Mouse (Mus musculus): ENCODE measurements around the gene Plin3. TPM values are rescaled to one million over a fixed set of nuclear protein-coding genes. Genes with fewer than 3 reads are reported as not detected.
A peak's percentile ranks its signal among the peaks of the same experiment; 100 is the strongest.

Plin3 gene
- polyA plus RNA-seq, 1 experiment = 21.3 TPM

DNA sequence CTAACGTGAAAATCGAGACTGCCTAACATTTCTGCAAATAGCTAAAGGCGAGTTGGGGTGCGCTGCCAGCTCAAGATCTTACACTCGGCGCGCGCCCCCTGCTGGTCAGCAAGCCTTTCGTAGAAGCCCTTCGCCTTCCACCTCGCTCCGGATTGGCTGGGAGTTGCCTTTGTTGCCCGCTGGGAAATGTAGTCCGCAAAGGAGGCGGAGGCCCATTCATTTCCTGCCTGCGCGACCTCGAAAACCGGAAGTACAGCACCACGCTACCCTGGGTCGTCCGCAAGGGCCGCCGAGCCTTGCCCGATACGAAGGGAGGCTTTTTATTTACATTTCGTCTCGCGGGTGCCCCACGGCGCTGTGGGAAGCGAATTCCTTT is 36.8 kb downstream of the Plin3 start:
- Histone ChIP-seq H3K4me3 (replicated peaks) (peak overlapping the region; percentile 93), H3K27me3 (replicated peaks) (no peaks in the 10 kb centered on the region), H3K36me3 (replicated peaks; ENCODE audit: low read length) (peaks cover 28% of the 10 kb centered on the region), H3K4me1 (peaks cover 60% of the 10 kb centered on the region), H3K9me3 (no peaks in the 10 kb centered on the region)
- TF ChIP-seq GATA1 (IDR thresholded peaks at IDR 0.05; ENCODE audit: borderline replicate concordance, low read length) (no peak), FLI1 (IDR thresholded peaks at IDR 0.05; ENCODE audit: low read length) (peak; percentile 72; the same call in 1 of the 2 replicates)

DNA sequence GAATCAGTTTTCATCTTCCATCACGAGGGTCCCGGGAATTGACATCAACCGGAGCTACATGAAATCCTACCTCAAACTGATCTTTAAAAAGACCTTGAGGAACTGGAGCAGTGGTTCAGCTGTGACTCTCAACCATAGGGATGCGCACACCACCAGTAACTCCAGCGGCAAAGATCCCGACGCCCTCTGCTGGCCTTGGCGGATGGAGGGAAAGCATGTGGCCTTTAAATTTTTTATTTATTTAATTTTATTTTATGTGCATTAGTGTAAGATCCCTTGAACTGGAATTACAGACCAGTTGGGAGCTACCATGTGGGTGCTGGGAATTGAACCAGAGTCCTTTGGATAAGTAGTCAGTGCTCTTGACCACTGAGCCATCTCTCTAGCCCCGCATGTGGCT is 37.2 kb downstream of the Plin3 start:
- Histone ChIP-seq H3K4me1 (peaks cover 60% of the 10 kb centered on the region), H3K4me3 (replicated peaks) (peak overlapping the region; percentile 93), H3K9me3 (no peaks in the 10 kb centered on the region), H3K27me3 (replicated peaks) (no peaks in the 10 kb centered on the region), H3K36me3 (replicated peaks; ENCODE audit: low read length) (peaks cover 24% of the 10 kb centered on the region)
- TF ChIP-seq FLI1 (IDR thresholded peaks at IDR 0.05; ENCODE audit: low read length) (no peak), GATA1 (IDR thresholded peaks at IDR 0.05; ENCODE audit: borderline replicate concordance, low read length) (no peak)

DNA sequence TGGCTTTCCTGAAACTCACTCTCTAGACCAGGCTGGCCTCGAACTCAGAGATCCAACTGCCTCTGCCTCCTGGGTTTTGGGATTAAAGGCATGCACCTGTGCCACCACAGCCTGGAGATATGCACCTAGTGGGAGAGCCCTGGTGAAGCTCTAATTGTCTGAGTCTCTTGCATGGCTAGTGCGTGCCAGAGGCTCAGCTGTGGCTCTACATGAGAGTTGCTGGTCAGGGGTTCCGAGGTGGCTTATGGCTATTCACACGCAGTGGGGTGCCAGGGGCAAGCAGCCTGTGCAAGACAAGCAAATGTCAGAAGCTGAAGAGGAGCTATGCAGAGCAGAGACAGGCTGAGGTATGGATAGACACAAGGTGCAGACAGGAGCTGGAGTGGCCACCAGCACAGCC is 38.0 kb downstream of the Plin3 start:
- Histone ChIP-seq H3K4me1 (peaks cover 54% of the 10 kb centered on the region), H3K36me3 (replicated peaks; ENCODE audit: low read length) (peaks cover 17% of the 10 kb centered on the region), H3K27me3 (replicated peaks) (no peaks in the 10 kb centered on the region), H3K9me3 (no peaks in the 10 kb centered on the region), H3K4me3 (replicated peaks) (no peak overlapping the region)
- TF ChIP-seq FLI1 (IDR thresholded peaks at IDR 0.05; ENCODE audit: low read length) (no peak), GATA1 (IDR thresholded peaks at IDR 0.05; ENCODE audit: borderline replicate concordance, low read length) (no peak)

DNA sequence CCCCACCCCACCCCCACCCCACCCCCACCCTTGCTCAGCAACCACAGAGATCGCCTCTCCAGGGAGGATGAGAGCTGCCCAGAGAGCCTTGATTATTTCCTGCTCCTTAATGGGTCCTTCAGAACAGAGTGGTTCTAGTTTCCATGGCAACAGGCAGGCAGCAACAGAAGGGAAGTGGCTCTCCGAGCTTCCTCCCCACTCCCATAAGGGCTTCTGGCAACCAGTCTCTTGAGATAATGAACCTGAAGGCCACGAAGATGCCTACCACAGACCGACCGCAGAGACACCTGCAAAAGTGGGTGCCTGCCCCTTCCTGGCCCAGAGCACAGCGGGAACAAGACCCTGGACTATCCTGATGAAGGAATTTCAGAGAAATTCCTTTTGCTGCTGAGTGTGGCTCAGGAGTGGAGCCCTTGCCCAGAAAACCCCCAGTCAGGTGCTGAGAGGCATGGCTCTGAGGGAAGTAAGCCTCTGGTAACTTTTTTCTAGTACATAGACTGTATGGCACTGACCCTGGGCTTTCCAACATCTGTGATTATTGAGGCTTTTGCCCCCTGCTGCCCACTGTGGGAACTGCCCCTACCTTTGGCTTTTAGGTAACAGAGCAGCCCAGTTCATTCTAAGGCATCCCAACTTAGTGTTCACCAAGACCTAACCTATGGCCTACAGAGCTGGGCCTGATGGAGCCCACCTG is 41.4 kb downstream of the Plin3 start:
- TF ChIP-seq FLI1 (IDR thresholded peaks at IDR 0.05; ENCODE audit: low read length) = no peak
- TF ChIP-seq GATA1 (IDR thresholded peaks at IDR 0.05; ENCODE audit: borderline replicate concordance, low read length) = no peak
- peaks cover 28% of the 10 kb centered on the region for H3K4me1 ChIP-seq
- H3K4me3 ChIP-seq (replicated peaks) = peak overlapping the region; percentile 50
- no peaks in the 10 kb centered on the region for H3K36me3 ChIP-seq (replicated peaks; ENCODE audit: low read length)
- peaks cover 25% of the 10 kb centered on the region for H3K27me3 ChIP-seq (replicated peaks)
- H3K9me3 ChIP-seq = no peaks in the 10 kb centered on the region

DNA sequence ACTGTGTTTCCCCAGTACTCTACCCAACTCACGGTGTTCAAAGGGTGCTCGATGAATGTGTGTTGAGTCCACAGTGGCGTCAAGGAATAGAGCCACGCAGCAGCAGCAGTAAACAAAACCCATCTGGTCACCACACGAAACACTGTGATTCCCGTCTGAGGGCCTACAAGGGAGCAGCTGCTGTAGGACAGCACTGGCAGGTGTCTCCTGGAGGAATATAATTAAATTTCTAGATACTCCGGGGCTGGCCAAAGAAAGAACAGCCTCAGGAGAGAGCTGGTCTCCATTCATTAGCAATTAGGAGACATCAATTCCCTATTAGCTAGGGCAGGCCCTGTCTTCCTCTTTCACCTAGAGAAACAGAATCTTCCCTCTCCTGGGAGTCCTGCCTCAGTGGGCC is 47.1 kb downstream of the Plin3 start:
- peaks cover 6% of the 10 kb centered on the region for H3K4me1 ChIP-seq
- no peak for TF ChIP-seq GATA1 (IDR thresholded peaks at IDR 0.05; ENCODE audit: borderline replicate concordance, low read length)
- TF ChIP-seq FLI1 (IDR thresholded peaks at IDR 0.05; ENCODE audit: low read length) = no peak
- no peaks in the 10 kb centered on the region for H3K9me3 ChIP-seq
- no peak overlapping the region for H3K4me3 ChIP-seq (replicated peaks)
- peaks cover 42% of the 10 kb centered on the region for H3K27me3 ChIP-seq (replicated peaks)
- no peaks in the 10 kb centered on the region for H3K36me3 ChIP-seq (replicated peaks; ENCODE audit: low read length)

DNA sequence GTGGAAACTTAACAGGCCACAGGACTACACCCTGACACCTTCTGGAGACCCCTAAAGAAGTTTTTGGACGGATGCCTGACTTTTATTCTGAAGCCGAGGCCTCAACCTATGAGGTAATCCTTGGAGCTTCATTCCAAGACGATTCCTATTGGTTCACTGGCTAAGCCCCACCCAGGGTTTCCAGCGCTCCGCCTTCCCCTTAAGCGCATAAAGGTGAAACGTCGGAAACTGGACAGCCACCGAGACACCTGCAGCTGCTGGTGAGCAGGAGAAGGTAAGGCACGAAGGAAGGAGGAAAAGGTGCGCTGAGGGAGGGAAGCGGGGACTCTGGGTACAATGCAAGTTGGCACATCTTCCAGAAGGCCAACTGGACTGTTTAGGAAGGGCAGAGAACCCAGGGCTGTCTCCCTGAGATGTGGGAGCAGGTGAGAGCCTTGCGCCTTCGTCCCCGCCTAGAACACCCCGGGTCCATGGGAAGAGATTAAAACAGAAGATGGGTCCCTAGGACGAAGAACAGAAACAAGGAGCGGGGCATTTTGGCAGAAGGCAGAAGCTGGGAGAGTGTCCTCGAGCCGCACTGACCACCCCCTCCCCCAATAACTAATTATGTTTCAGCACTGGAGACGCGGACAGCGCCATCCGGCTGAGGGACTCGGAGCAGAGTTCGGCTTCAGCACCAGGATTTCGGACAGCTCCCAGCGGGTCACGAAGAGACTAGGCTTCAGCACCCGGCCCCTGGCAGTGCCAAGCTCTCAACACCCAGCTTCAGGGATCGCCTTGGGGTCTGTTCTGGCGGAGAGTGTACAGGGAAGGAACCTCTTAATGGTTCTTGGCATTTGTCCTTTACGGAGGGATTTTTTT is 50.9 kb downstream of the Plin3 start:
- Histone ChIP-seq H3K4me3 (replicated peaks) (no peak overlapping the region), H3K27me3 (replicated peaks) (peaks cover 31% of the 10 kb centered on the region), H3K4me1 (peaks cover 9% of the 10 kb centered on the region), H3K36me3 (replicated peaks; ENCODE audit: low read length) (no peaks in the 10 kb centered on the region), H3K9me3 (no peaks in the 10 kb centered on the region)
- TF ChIP-seq FLI1 (IDR thresholded peaks at IDR 0.05; ENCODE audit: low read length) = no peak
- no peak for TF ChIP-seq GATA1 (IDR thresholded peaks at IDR 0.05; ENCODE audit: borderline replicate concordance, low read length)

DNA sequence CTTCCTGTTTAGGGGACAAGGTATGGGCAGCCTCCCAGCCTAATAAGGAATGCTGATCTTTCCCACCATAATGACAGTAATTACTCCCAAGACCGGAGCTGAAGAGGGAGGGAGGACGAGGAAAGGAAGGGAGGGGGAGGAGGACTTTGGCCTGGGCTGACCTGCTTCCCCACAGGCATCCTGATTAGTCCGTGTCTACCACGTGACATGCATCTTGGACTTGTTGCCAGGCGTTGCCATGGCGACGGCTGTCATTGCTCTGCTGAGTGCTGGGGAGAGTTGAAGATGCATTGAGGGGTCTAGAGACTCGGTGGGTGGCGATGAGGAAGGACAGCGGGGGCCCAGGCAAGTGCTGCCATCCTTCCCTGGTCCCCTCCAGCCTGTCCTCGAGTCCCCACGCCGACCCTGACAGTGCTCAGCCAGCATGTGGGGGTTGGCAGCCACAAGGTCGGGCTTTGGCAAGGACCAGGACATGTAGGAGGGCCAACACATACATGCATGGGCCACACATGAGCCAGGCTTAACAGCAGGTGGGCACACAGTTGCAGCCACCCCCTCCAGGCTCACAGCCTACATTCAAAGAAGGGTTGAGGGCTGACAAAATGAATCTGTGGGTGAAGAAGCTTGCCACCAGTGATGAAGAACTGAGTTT is 58.7 kb downstream of the Plin3 start:
- Histone ChIP-seq H3K4me3 (replicated peaks) (peak overlapping the region; percentile 44), H3K9me3 (no peaks in the 10 kb centered on the region), H3K36me3 (replicated peaks; ENCODE audit: low read length) (no peaks in the 10 kb centered on the region), H3K27me3 (replicated peaks) (peaks cover 20% of the 10 kb centered on the region), H3K4me1 (peaks cover 15% of the 10 kb centered on the region)
- no peak for TF ChIP-seq GATA1 (IDR thresholded peaks at IDR 0.05; ENCODE audit: borderline replicate concordance, low read length)
- TF ChIP-seq FLI1 (IDR thresholded peaks at IDR 0.05; ENCODE audit: low read length) = no peak

DNA sequence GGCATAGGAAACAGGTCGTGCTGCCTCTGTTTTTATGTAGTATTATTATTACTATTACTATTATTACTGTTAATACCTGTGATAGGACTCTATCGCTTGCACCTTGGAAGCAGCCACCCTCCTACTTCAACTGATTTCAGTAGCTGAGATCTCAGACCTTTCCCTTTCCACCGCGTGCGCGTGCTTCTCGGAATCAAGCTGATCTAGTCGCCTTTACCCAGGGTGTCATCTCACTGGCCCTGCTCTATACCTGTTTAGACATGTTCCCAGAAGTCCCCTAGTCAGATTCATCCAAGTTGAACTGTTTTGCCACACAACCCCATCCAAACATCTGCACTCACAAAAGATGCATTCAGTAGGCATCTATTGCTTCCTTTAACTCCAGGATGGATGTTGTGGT is 59.3 kb downstream of the Plin3 start:
- Histone ChIP-seq H3K36me3 (replicated peaks; ENCODE audit: low read length) (no peaks in the 10 kb centered on the region), H3K4me3 (replicated peaks) (no peak overlapping the region), H3K27me3 (replicated peaks) (peaks cover 24% of the 10 kb centered on the region), H3K9me3 (no peaks in the 10 kb centered on the region), H3K4me1 (peaks cover 15% of the 10 kb centered on the region)
- TF ChIP-seq FLI1 (IDR thresholded peaks at IDR 0.05; ENCODE audit: low read length) = no peak
- no peak for TF ChIP-seq GATA1 (IDR thresholded peaks at IDR 0.05; ENCODE audit: borderline replicate concordance, low read length)

DNA sequence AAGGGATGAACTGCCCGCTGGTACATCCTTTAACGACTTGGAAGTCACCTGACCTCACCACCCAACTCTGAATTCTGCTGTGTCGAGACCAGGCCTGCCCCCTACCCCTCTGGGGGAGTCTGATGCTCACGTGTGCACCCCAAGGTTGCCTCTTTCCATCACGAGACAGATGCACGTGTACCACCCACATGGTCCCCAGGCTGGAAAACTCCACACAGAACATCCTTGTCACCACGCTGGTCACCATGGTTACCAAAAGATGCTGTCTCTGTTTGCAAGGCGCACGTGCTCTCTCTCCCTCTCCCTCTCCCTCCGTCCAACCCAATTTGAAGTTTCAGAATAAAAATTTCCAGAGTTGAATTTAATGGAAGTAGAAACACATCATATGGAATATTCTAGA is 62.7 kb downstream of the Plin3 start:
- H3K4me1 ChIP-seq = peaks cover 20% of the 10 kb centered on the region
- TF ChIP-seq FLI1 (IDR thresholded peaks at IDR 0.05; ENCODE audit: low read length) (no peak), GATA1 (IDR thresholded peaks at IDR 0.05; ENCODE audit: borderline replicate concordance, low read length) (no peak)
- no peaks in the 10 kb centered on the region for H3K9me3 ChIP-seq
- H3K36me3 ChIP-seq (replicated peaks; ENCODE audit: low read length) = no peaks in the 10 kb centered on the region
- H3K27me3 ChIP-seq (replicated peaks) = peaks cover 14% of the 10 kb centered on the region
- H3K4me3 ChIP-seq (replicated peaks) = no peak overlapping the region

Other genes starting within 250 kb of the Plin3 start
- 75.0 and 97.7 TPM in 2 replicates for gene Ubxn6, start 217.8 kb downstream of the Plin3 start, polyA plus RNA-seq (2012; ENCODE audit: insufficient read depth, low replicate concordance)
- gene Hdgfl2, start 213.2 kb downstream of the Plin3 start, polyA plus RNA-seq (2012; ENCODE audit: insufficient read depth, low replicate concordance) = 93.5 and 279 TPM in 2 replicates
- gene Plin4, start 183.1 kb downstream of the Plin3 start, polyA plus RNA-seq (2012; ENCODE audit: insufficient read depth, low replicate concordance) = not detected in 2 replicates
- gene Plin5, start 175.3 kb downstream of the Plin3 start, polyA plus RNA-seq (2012; ENCODE audit: insufficient read depth, low replicate concordance) = not detected in 2 replicates
- gene Lrg1, start 170.9 kb downstream of the Plin3 start, polyA plus RNA-seq (2012; ENCODE audit: insufficient read depth, low replicate concordance) = 2.7 TPM in 1 of 2 replicates, not detected in the other
- 19.4 and 37.0 TPM in 2 replicates for gene Sema6b, start 152.5 kb downstream of the Plin3 start, polyA plus RNA-seq (2012; ENCODE audit: insufficient read depth, low replicate concordance)
- 0.94 and 3.0 TPM in 2 replicates for gene Tnfaip8l1, start 130.4 kb downstream of the Plin3 start, polyA plus RNA-seq (2012; ENCODE audit: insufficient read depth, low replicate concordance)
- gene Mydgf, start 109.0 kb downstream of the Plin3 start, polyA plus RNA-seq (2012; ENCODE audit: insufficient read depth, low replicate concordance) = 13.4 and 39.8 TPM in 2 replicates
- 55.6 and 60.2 TPM in 2 replicates for gene Dpp9, start 74.0 kb downstream of the Plin3 start, polyA plus RNA-seq (2012; ENCODE audit: insufficient read depth, low replicate concordance)
- 9.5 and 11.2 TPM in 2 replicates for gene Fem1a, start 36.1 kb downstream of the Plin3 start, polyA plus RNA-seq (2012; ENCODE audit: insufficient read depth, low replicate concordance)
- 13.7 and 27.2 TPM in 2 replicates for gene Ticam1, start 16.1 kb downstream of the Plin3 start, polyA plus RNA-seq (2012; ENCODE audit: insufficient read depth, low replicate concordance)
- not detected in 2 replicates for gene Arrdc5, start 7.4 kb upstream of the Plin3 start, polyA plus RNA-seq (2012; ENCODE audit: insufficient read depth, low replicate concordance)
- 12.4 and 22.6 TPM in 2 replicates for gene Uhrf1, start 10.4 kb upstream of the Plin3 start, polyA plus RNA-seq (2012; ENCODE audit: insufficient read depth, low replicate concordance)
- 31.1 and 55.9 TPM in 2 replicates for gene Kdm4b, start 33.2 kb upstream of the Plin3 start, polyA plus RNA-seq (2012; ENCODE audit: insufficient read depth, low replicate concordance)
- 24.6 and 26.9 TPM in 2 replicates for gene Ptprs, start 183.6 kb upstream of the Plin3 start, polyA plus RNA-seq (2012; ENCODE audit: insufficient read depth, low replicate concordance)
- gene Znrf4, start 219.6 kb upstream of the Plin3 start, polyA plus RNA-seq (2012; ENCODE audit: insufficient read depth, low replicate concordance) = 0.22 TPM in 1 of 2 replicates, not detected in the other

All from megakaryocyte, embryonic 14.5 days (primary cell).